Mouse (Mus musculus) forebrain, embryonic 10.5 days (tissue): ENCODE results near the gene Nrxn1. TPM values are rescaled to one million over a fixed set of nuclear protein-coding genes. Genes with fewer than 3 reads are reported as not detected.
A peak's percentile ranks its signal among the peaks of the same experiment; 100 is the strongest.

ENCODE experiments used
- DNase-seq: peaks from one replicate; pipeline ENCODE4 v3.0.0-alpha.2; 2017; ENCODE audit warnings: low spot score; ENCODE audit errors: extremely low spot score
- H3K27ac ChIP-seq: fragments of 300-500 bp; sonication (generic); 2 replicates; pipeline ENCODE4 v1.5.1; 2016; ENCODE audit warnings: mild to moderate bottlenecking
- H3K27me3 ChIP-seq: fragments of 300-500 bp; sonication (generic); 2 replicates; pipeline ENCODE4 v1.6.1; 2016; ENCODE audit warnings: mild to moderate bottlenecking; ENCODE audit not compliant: poor library complexity, severe bottlenecking
- H3K36me3 ChIP-seq: fragments of 300-500 bp; sonication (generic); replicated peaks from 2 replicates; pipeline ENCODE4 v1.6.1; 2016; ENCODE audit warnings: mild to moderate bottlenecking, moderate library complexity
- H3K4me1 ChIP-seq: fragments of 300-500 bp; sonication (generic); 2 replicates; pipeline ENCODE4 v1.6.1; 2016
- H3K4me3 ChIP-seq: fragments of 300-500 bp; sonication (generic); 2 replicates; pipeline ENCODE4 v1.5.1; 2016; ENCODE audit warnings: mild to moderate bottlenecking, moderate library complexity
- H3K9me3 ChIP-seq: fragments of 300-500 bp; sonication (generic); 2 replicates; pipeline ENCODE4 v1.6.1; 2016; ENCODE audit warnings: mild to moderate bottlenecking, moderate library complexity
- WGBS: fragments of 180-500 bp; shearing (Covaris S2); methylation state at CpG from one replicate; pipeline ENCODE4 v1.1.7; 2016; 5-methylcytosine and 5-hydroxymethylcytosine counted together
- polyA plus RNA-seq: library from polyadenylated mRNA; unstranded; fragments of >200 nt; fragmentation: Nextera tagmentation; extraction: Ambion mirVana; gene quantifications from 2 replicates; pipeline ENCODE4 v1.2.1, GENCODE M21; 2016

Gene Nrxn1
- polyA plus RNA-seq, 1 experiment from 2014 or later: 4.3 TPM

- no peak for DNase-seq
- H3K27ac ChIP-seq: no peak overlapping the region
- H3K36me3 ChIP-seq: no peaks in the 10 kb centered on the region
- H3K9me3 ChIP-seq: no peaks in the 10 kb centered on the region
- no peaks in the 10 kb centered on the region for H3K4me1 ChIP-seq
- 91% methylated on average over 2 of the region's 2 CpGs for WGBS
- no peak overlapping the region for H3K4me3 ChIP-seq
- H3K27me3 ChIP-seq: no peaks in the 10 kb centered on the region
Observed at GRCm38 (mm10) chr17:90913320-90913719, 179.6 kb downstream of the Nrxn1 start.

DNA sequence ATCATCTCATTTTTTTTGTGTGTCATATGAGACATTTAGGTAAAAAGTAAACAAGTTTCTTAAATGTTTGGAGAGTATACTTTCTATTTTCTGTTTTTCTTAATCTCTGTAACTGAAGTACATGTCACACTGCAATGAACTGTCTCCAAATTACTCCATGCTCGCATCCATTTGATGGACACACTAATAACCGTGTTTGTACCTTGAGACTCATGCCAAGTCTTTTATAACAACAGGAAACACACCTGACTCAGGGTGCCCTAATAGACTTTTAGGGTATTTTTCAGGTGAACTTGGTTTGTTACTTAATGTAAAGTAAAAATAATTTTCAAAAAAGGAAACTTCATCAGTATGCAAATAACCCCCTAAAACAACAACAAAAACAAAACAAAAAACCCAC lies 180.1 kb downstream of the Nrxn1 start:
- no peak overlapping the region for H3K27ac ChIP-seq
- no peaks in the 10 kb centered on the region for H3K4me1 ChIP-seq
- no peak overlapping the region for H3K4me3 ChIP-seq
- 86% methylated on average over 2 of the region's 2 CpGs for WGBS
- H3K36me3 ChIP-seq: no peaks in the 10 kb centered on the region
- DNase-seq: no peak
- no peaks in the 10 kb centered on the region for H3K27me3 ChIP-seq
- no peaks in the 10 kb centered on the region for H3K9me3 ChIP-seq

- H3K27me3 ChIP-seq: no peaks in the 10 kb centered on the region
- no peak overlapping the region for H3K4me3 ChIP-seq
- no peak overlapping the region for H3K27ac ChIP-seq
- no peaks in the 10 kb centered on the region for H3K36me3 ChIP-seq
- no peaks in the 10 kb centered on the region for H3K4me1 ChIP-seq
- H3K9me3 ChIP-seq: no peaks in the 10 kb centered on the region
- no peak for DNase-seq
Observed at GRCm38 (mm10) chr17:90912341-90912740, 180.5 kb downstream of the Nrxn1 start.

- Histone ChIP-seq H3K9me3 (no peaks in the 10 kb centered on the region), H3K4me1 (no peaks in the 10 kb centered on the region), H3K27ac (no peak overlapping the region), H3K36me3 (no peaks in the 10 kb centered on the region), H3K27me3 (no peaks in the 10 kb centered on the region), H3K4me3 (no peak overlapping the region)
- 87% methylated on average over 6 of the region's 6 CpGs for WGBS
- DNase-seq: no peak
Observed at GRCm38 (mm10) chr17:90906118-90907093, 186.5 kb downstream of the Nrxn1 start.

DNA sequence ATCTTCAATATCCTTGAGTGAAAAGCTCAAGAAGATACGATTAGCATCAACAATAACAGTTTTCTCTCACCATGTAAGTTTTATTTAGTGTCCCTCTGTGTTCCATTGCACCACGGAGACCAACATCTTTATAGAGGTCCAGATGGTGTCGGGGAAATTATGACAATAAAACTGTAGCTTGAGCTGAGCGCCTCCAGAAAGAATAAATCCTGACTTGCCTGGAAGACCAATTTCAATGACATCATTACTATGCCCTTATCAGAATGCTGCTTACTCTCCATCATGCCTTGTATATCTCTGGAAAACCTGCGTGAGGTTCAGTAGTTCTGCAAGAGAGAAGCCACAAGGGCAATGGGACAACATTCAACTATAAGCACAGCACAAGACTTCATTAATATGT lies 187.7 kb downstream of the Nrxn1 start:
- no peak for DNase-seq
- H3K4me1 ChIP-seq: no peaks in the 10 kb centered on the region
- H3K27ac ChIP-seq: no peak overlapping the region
- no peaks in the 10 kb centered on the region for H3K9me3 ChIP-seq
- H3K4me3 ChIP-seq: no peak overlapping the region
- H3K36me3 ChIP-seq: no peaks in the 10 kb centered on the region
- WGBS: 93% methylated on average over 5 of the region's 5 CpGs
- no peaks in the 10 kb centered on the region for H3K27me3 ChIP-seq

DNA sequence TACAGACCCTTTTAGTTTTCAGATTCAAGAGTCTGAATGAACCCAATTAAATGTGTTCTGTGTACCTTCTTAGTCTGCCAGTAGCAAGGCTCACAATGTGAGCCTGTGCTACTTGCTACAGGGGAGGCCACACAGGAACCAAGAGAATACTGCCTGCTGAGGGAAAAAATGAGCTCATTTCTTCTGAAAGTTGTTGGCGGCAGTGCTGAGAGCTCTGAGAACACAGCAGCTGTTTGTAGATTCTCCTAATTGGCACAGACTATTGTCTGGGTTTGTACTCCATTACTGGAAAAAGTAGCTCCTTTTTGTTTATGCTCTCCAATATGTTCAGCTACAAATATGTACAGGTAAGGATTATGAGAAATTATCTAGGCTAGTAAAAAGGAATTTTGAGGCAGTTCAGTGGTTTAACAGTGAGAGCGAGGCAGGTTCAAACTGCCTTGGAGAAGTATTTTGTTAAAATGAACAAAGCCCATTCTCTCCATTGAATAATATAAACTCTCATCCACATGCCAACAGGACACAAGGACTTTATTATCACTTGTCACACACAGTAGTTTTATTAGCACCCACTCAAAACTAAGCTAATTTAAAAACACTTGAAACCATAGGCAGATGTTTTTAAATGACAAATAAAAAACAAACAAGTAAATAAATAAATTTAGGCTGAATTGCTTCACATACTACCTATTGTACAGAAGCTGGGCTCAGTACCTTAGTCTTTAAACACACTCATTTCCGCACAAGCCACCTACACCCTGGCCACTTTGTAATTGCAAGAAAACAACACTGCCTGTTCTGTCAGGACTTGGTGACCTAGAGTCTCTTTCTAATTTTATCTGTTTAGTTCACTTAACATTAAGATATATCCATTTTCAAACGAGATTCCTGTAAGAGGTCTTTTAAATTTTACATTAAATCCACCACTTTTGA lies 200.3 kb downstream of the Nrxn1 start:
- H3K27ac ChIP-seq: peak overlapping the region; percentile 78
- DNase-seq: peak; percentile 41

DNA sequence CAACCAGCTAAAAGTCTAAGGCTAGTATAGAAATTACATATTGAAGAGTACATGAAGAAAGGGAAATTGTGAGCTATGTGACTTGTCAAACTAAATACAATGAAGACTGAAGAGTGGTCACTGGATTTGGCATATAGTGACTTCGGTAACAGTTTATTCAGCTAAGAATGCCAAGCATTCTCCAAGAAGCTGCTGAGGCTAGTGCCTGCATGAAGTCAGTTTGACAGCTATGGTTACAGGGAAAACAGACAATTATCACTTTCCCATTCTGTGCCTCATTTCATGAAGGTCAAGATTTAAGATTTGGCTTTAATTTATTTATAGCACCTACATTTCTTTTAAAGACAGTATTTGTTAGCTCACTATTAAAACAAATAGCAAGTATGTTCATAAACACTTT lies 201.2 kb downstream of the Nrxn1 start:
- Histone ChIP-seq H3K4me1 (peaks cover 20% of the 10 kb centered on the region), H3K4me3 (no peak overlapping the region), H3K27ac (no peak overlapping the region), H3K9me3 (no peaks in the 10 kb centered on the region), H3K36me3 (no peaks in the 10 kb centered on the region), H3K27me3 (no peaks in the 10 kb centered on the region)
- 72% methylated on average over 1 of the region's 1 CpGs for WGBS
- DNase-seq: no peak

More for the DNA sequence above, 200.3 kb downstream of the Nrxn1 start:
- Histone ChIP-seq H3K4me3 (no peak overlapping the region), H3K27me3 (no peaks in the 10 kb centered on the region), H3K4me1 (peaks cover 20% of the 10 kb centered on the region), H3K9me3 (no peaks in the 10 kb centered on the region), H3K36me3 (no peaks in the 10 kb centered on the region)
- 46% methylated on average over 4 of the region's 4 CpGs for WGBS

DNA sequence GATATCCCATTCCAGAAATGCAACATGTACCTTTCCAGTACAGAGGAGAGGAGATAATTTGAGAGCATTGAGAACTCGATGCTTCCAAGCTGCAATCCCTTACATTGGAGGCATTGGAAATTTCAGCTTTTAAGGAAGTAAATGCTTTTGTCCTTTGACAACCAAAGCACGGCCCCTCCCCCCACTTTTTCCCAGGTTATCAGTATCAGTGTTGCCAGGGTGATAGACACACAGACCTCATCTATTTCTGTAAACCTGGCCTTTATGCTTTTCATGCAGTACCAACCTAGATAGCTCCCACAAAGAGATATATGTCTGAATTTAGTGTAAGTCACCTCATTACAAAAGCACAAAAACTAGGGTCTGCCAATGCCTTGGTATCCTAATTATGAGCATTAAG lies 235.6 kb downstream of the Nrxn1 start:
- no peaks in the 10 kb centered on the region for H3K9me3 ChIP-seq
- H3K27ac ChIP-seq: no peak overlapping the region
- H3K4me1 ChIP-seq: peaks cover 10% of the 10 kb centered on the region
- no peaks in the 10 kb centered on the region for H3K27me3 ChIP-seq
- 62% methylated on average over 2 of the region's 2 CpGs for WGBS
- no peak for DNase-seq
- H3K36me3 ChIP-seq: no peaks in the 10 kb centered on the region
- H3K4me3 ChIP-seq: no peak overlapping the region

DNA sequence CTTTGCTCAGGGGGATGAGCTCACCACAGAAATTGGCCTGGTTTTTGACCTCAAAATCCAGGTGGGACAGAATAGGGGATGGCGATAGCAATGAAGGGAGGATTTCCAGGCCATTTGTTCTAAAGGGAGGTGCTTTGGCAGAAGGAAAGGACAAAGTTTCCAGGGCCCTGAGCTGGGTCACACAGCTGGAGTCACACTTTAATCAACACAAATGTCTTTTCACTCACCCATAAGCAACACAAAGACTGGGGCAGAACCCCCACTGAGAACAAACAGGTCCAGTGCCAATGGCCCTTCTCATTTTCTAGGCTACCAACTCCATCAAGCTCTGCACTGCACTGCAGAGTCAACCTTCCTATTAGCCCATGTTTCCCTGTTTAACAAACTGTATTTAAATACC lies 249.0 kb downstream of the Nrxn1 start:
- peaks cover 14% of the 10 kb centered on the region for H3K4me1 ChIP-seq
- H3K27me3 ChIP-seq: no peaks in the 10 kb centered on the region
- H3K36me3 ChIP-seq: no peaks in the 10 kb centered on the region
- H3K27ac ChIP-seq: no peak overlapping the region
- no peak for DNase-seq
- H3K9me3 ChIP-seq: no peaks in the 10 kb centered on the region
- no peak overlapping the region for H3K4me3 ChIP-seq
- WGBS: 7% methylated on average over 1 of the region's 1 CpGs

DNA sequence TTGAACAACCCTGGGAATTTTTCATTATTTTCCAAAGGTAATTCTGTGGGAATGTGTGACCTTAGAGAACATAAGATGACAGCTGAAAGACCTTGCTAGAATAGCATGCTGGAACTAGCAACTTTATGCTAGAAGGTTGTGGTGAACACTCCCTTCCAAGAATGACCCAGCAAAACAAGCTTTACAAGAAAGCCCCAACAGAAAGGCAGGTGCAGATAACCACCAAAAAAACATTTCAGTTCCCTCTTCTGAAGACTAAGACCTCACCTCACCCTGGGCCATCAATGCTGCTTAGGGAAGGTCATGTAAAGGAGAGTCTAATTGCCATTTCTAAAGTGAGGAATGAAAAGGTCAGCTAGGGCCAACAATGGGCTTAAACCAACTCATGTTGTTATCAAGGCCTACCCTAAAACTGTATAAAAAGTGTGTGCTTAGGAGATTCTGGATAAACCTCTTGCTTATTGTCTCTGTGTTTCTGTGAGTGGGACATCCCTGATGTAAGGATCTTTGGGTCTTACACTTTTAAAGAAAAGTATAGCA lies 249.7 kb downstream of the Nrxn1 start:
- H3K4me3 ChIP-seq: no peak overlapping the region
- H3K4me1 ChIP-seq: peaks cover 14% of the 10 kb centered on the region
- no peak for DNase-seq
- H3K27ac ChIP-seq: no peak overlapping the region
- no peaks in the 10 kb centered on the region for H3K27me3 ChIP-seq
- no peaks in the 10 kb centered on the region for H3K36me3 ChIP-seq
- H3K9me3 ChIP-seq: no peaks in the 10 kb centered on the region

- no peaks in the 10 kb centered on the region for H3K27me3 ChIP-seq
Observed at GRCm38 (mm10) chr17:90837022-90837414, 255.9 kb downstream of the Nrxn1 start.

GRCm38 (mm10) chr17:90836154-90837021 lies 256.5 kb downstream of the Nrxn1 start:
- no peaks in the 10 kb centered on the region for H3K27me3 ChIP-seq
- H3K27ac ChIP-seq: no peak overlapping the region
- H3K4me1 ChIP-seq: peaks cover 12% of the 10 kb centered on the region
- H3K9me3 ChIP-seq: no peaks in the 10 kb centered on the region
- 64% methylated on average over 4 of the region's 4 CpGs for WGBS
- no peaks in the 10 kb centered on the region for H3K36me3 ChIP-seq
- no peak for DNase-seq
- H3K4me3 ChIP-seq: no peak overlapping the region

More at GRCm38 (mm10) chr17:90837022-90837414, 255.9 kb downstream of the Nrxn1 start:
- no peak for DNase-seq
- Histone ChIP-seq H3K4me3 (no peak overlapping the region), H3K36me3 (no peaks in the 10 kb centered on the region), H3K4me1 (peaks cover 12% of the 10 kb centered on the region), H3K9me3 (no peaks in the 10 kb centered on the region), H3K27ac (no peak overlapping the region)
